Mouse (Mus musculus): ENCODE data around the gene Cpne4.

GRCm38 (mm10) chr9:104581921-104582624 lies 35.0 kb downstream of the Cpne4 start:
- TF ChIP-seq POLR2A (IDR thresholded peaks at IDR 0.05; ENCODE audit: insufficient read depth, low read length) = no peak
- no peak for TF ChIP-seq CTCF (IDR thresholded peaks at IDR 0.05; ENCODE audit: low read depth, low read length)
- no peak for TF ChIP-seq EP300 (IDR thresholded peaks at IDR 0.05; ENCODE audit: insufficient read depth, low read depth, low read length)

Measured in ES-Bruce4 (cell line).